7 mouse cellular contexts compared by ENCODE assay signal in the genomic region with DNA sequence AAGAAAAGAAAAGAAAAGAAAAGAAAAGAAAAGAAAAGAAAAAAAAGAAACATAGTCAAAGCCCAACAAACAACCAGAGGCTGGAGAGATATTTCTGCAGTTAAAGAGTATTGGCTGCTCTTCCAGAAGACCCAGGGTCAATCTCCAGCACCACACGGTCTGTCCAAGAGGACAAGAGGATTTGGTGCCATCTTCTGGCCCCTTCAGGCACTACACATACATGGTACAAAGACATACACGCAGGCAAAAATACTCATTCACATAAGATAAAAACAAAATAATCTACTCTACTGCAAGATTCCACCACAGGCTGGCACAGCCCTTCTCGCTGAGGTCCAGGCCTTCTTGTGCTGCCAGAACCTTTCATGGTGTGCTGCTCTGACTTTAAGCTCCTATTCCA. TPM values are rescaled to one million over a fixed set of nuclear protein-coding genes. Genes with fewer than 3 reads are reported as not detected.
A peak's percentile ranks its signal among the peaks of the same experiment; 100 is the strongest.
DNase-seq lines count a peak whose midpoint lies in the region; ATAC-seq and TF ChIP-seq lines count a peak whose summit lies in the region.

No protein-coding gene starts in this region.

- peak; percentile 76 for TF ChIP-seq CTCF in layer of hippocampus, adult 2 months (conservative IDR thresholded peaks at IDR 0.05)
- peak; percentile 62 to 77 (median 71) for TF ChIP-seq CTCF in MEL (IDR thresholded peaks at IDR 0.05 in 2 of 3, conservative IDR thresholded peaks at IDR 0.05 in 1 of 3; ENCODE audit: control insufficient read depth in 1 of 3, insufficient read depth in 1 of 3, low read depth in 2 of 3, low read length in 3 of 3, poor library complexity in 1 of 3, severe bottlenecking in 1 of 3)

- no peak for TF ChIP-seq EP300 in MEL (IDR thresholded peaks at IDR 0.05; ENCODE audit: low read depth in 1 of 2, low read length in 2 of 2)

- 0 out of 2 replicates have a peak, but pooled peaks have one; percentile 58 for ATAC-seq in monocyte, adult 5-6 weeks (replicated peaks; ENCODE audit: insufficient number of reproducible peaks, low FRiP score, low TSS enrichment, poor library complexity, severe bottlenecking)

- H3K9ac ChIP-seq in MEL (ENCODE audit: control insufficient read depth, low read depth, low read length, poor library complexity, severe bottlenecking): no peak overlapping the region

- no peak for DNase-seq in layer of hippocampus, adult 2 months (ENCODE audit: low spot score in 2 of 2)
- no peak for DNase-seq in layer of hippocampus, adult 9-11 months
- DNase-seq in MEL (ENCODE audit: low read depth, low spot score): peak; percentile 81
- peak; percentile 77 for DNase-seq in adrenal gland, postnatal 14 days
- peak; percentile 16 for DNase-seq in hindlimb bud, embryonic 11.5 days (ENCODE audit: extremely low spot score, low read depth, low spot score)
- no peak for DNase-seq in left cerebral cortex, adult 9 months (ENCODE audit: low spot score in 2 of 2)

- no peaks in the 10 kb centered on the region for H3K79me2 ChIP-seq in MEL (ENCODE audit: control insufficient read depth, insufficient read depth, low read length, poor library complexity)

- peaks cover 0 to 6% of the 10 kb centered on the region in 2 experiments; a peak in 2 of 4 replicates for H3K4me1 ChIP-seq in MEL (ENCODE audit: control insufficient read depth in 1 of 2, insufficient read depth in 2 of 2, low read length in 2 of 2)

- H3K36me3 ChIP-seq in MEL (ENCODE audit: control insufficient read depth in 1 of 2, insufficient read depth in 2 of 2, low read length in 2 of 2): peaks cover 0 to 2% of the 10 kb centered on the region in 2 experiments; a peak in 1 of 4 replicates

- peak; percentile 58 for TF ChIP-seq RAD21 in MEL (IDR thresholded peaks at IDR 0.05; ENCODE audit: low read depth, low read length)

- no peak overlapping the region for H3K27ac ChIP-seq in layer of hippocampus, adult 2 months
- no peak overlapping the region for H3K27ac ChIP-seq in MEL (ENCODE audit: control insufficient read depth, low read depth, low read length)

- H3K4me3 ChIP-seq in layer of hippocampus, adult 2 months: no peak overlapping the region
- no peak overlapping the region for H3K4me3 ChIP-seq in MEL (ENCODE audit: control insufficient read depth in 1 of 2, insufficient read depth in 1 of 2, low read depth in 2 of 2, low read length in 2 of 2)

- no peaks in the 10 kb centered on the region for H3K27me3 ChIP-seq in MEL (ENCODE audit: control insufficient read depth in 1 of 2, insufficient read depth in 2 of 2, low read length in 2 of 2)

- no peaks in the 10 kb centered on the region for H3K9me3 ChIP-seq in MEL (replicated peaks; ENCODE audit: insufficient read depth, low read length)

- TF ChIP-seq POLR2A in MEL (IDR thresholded peaks at IDR 0.05; ENCODE audit: control insufficient read depth in 1 of 2, insufficient read depth in 1 of 2, low read depth in 1 of 2, low read length in 2 of 2, poor library complexity in 1 of 2): no peak

TF ChIP-seq in MEL, 35 proteins besides CTCF, POLR2A, EP300 and RAD21:
- TF ChIP-seq TBP (IDR thresholded peaks at IDR 0.05; ENCODE audit: low read depth, low read length) (no peak), SMC3 (IDR thresholded peaks at IDR 0.05; ENCODE audit: low read depth, low read length) (peak; percentile 60)

RNA-seq across cellular contexts. Expression of gene Ppp1r26, which starts 23.4 kb away (rescaled TPM):
- 10 to 100 TPM; 14.5 to 17.3 TPM for total RNA-seq in layer of hippocampus, adult 2 months (2021)
- total RNA-seq in MEL (2012; rRNA removed): not detected in 2 replicates
- not detected for polyA plus RNA-seq in MEL (2012; ENCODE audit: insufficient read depth in 1 of 2, insufficient read length in 2 of 2, low read depth in 1 of 2, low replicate concordance in 2 of 2, missing spikeins in 1 of 2)
- total RNA-seq in adrenal gland, postnatal 14 days (2021): 5.4 and 5.9 TPM in 2 replicates
- total RNA-seq in monocyte, adult 5-6 weeks (2017): 0.10 TPM in 1 of 3 replicates, not detected in the others

RNA-seq across cellular contexts. Expression of gene 1700007K13Rik, which starts 43.0 kb away (rescaled TPM):
- total RNA-seq in layer of hippocampus, adult 2 months (2021): 1 to 10 TPM; 1.9 to 2.4 TPM
- total RNA-seq in MEL (2012; rRNA removed): not detected in 2 replicates
- not detected for polyA plus RNA-seq in MEL (2012; ENCODE audit: insufficient read depth in 1 of 2, insufficient read length in 2 of 2, low read depth in 1 of 2, low replicate concordance in 2 of 2, missing spikeins in 1 of 2)
- 0.93 TPM in 1 of 2 replicates, not detected in the other for total RNA-seq in adrenal gland, postnatal 14 days (2021)
- not detected in 3 replicates for total RNA-seq in monocyte, adult 5-6 weeks (2017)

RNA-seq across cellular contexts. Expression of gene Mrps2, which starts 44.7 kb away (rescaled TPM):
- 10 to 100 TPM; 35.8 to 39.4 TPM for total RNA-seq in layer of hippocampus, adult 2 months (2021)
- total RNA-seq in MEL (2012; rRNA removed): 26.5 and 30.5 TPM in 2 replicates
- polyA plus RNA-seq in MEL (2012; ENCODE audit: insufficient read depth in 1 of 2, insufficient read length in 2 of 2, low read depth in 1 of 2, low replicate concordance in 2 of 2, missing spikeins in 1 of 2): 10 to 100 TPM; 70.3 to 71.4 TPM
- total RNA-seq in adrenal gland, postnatal 14 days (2021): 70.8 and 73.7 TPM in 2 replicates
- 6.6 to 12.3 TPM (median 7.7 TPM) in 3 replicates for total RNA-seq in monocyte, adult 5-6 weeks (2017)

Comparison
In these comparisons a context has a peak if more than half of its experiments do, and no peak if none do; other contexts are left out.
1. DNase-seq: peak in MEL (single experiment), adrenal gland, postnatal 14 days (single experiment) and hindlimb bud, embryonic 11.5 days (single experiment); none in layer of hippocampus, adult 2 months (0 of 2), layer of hippocampus, adult 9-11 months (single experiment) and left cerebral cortex, adult 9 months (0 of 2).